Mouse (Mus musculus): Measurements from ENCODE around the gene Sema3c.
A peak's percentile ranks its signal among the peaks of the same experiment; 100 is the strongest.

Gene Sema3c

DNA sequence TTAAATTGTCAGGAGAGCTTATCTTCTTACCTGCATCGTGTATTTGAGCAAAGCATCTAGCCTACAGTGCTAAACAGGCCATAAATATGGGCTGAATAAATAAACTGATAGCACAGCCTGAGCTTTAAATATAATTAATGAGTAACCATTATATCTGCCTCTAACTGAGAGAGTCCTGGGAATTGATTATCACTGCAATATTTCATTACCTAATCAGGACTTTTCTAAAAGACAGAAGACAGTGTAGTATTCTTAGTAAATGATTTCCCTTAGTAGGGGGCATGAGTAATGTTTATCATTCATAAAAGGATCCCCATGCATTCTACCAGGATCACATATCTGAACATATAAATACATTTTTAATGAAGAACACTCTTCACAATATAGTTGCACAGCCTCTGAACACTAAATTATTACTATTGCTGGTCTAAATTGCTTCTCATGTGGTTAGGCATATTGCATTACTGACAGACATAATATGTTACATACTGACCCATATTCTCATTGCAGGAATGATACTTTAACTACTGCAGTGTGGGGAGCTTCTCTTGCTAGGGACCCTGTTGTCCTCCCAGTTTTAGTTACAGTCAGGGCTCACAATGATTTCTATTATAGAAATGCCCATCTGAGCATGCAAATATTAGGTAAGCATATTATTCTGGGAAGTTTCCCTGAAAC lies 74.9 kb downstream of the Sema3c start:
- no peak for DNase-seq (ENCODE audit: low read depth)

DNA sequence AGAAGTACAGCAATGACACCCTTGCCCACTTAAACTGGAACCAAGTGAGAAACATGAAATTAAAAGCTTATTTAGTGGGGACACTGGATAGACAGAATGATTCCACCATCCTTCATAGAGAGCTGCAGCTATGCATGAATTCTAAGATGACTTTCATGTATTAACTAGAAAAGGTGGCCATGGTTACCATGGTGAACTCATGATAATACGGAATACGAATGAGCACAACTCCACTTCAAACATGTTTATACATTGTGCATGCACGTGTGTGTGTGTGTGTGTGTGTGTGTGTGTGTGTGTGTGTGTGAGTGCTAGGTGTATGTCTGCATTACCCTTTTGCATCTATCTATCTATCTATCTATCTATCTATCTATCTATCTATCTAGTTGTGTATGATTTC lies 87.1 kb downstream of the Sema3c start:
- DNase-seq (ENCODE audit: low read depth): no peak

DNA sequence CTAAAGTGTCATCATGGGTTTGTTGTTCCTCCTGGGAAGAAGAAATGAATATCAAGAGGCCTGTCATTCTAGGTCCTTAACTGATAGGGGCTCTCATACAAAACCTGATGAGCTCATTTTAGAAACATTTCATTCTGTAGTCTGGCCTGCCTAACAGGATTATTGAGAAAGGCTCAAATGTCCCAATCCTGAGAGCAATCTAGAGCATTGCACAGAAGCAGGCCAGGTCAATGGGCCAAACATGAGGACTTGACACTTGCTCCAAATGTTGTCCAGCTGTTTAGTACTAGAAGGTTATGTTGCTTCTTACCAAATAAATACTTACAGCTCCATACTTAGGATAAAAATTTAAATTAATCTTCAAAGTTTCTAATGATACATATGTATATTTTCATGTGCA lies 97.3 kb downstream of the Sema3c start:
- DNase-seq (ENCODE audit: low read depth): no peak

DNA sequence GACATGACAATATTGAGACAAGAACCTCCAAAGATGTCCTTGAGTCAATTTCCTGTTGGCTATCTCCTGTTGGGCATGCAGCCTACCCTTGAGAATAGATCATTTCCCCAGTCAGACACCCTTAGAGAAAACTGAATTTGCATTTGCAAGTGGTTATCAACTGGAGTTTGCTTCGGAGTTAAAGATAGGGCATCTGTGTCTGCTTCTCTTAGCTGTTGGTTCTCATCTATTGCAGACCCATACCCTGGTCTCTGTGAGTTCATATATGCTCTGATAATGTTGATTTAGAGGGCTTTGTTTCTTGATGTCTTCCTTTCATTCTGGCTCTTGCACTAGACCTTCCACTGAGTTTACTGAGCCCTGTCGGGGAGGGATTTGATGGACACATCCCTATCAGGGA lies 106.8 kb downstream of the Sema3c start:
- DNase-seq (ENCODE audit: low read depth): no peak

DNA sequence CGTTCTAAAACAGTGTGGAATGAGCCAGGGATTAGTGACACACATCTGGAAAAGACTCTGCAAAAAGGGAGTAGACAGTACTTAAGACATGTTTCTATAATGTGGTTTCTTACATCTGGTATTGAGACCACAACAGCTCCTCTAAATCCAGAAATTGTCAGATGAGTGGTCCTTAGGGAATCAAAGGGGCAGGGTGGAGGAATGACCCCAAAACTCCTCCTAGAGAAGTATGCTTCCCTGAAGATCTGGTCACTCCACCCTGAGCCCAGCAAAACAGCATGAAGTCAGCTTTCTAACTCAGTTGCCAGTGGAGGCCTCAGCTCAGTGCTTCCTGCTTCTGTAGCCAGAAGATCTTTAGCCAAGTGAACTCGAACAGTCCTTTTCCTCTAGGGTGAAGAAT lies 115.0 kb downstream of the Sema3c start:
- DNase-seq (ENCODE audit: low read depth): peak; percentile 19

DNA sequence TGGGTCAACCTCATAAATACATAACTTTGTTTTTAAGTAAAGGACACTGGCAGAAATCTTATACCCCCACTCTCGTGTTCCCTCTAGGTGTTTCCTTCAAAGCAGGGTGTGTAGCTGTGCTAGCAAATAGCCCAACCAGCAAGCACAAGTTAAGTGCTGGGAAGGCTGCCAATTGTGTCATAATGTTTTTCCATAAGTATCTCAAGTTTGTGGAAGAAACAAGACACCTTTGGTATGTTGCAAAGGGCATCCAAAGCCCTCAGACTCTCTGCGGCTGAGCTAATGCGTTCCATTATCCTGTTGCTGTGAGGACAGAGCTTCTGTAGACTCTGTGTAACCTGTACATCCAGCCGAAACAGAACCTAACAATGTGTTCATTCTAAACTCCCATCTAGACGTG lies 115.5 kb downstream of the Sema3c start:
- DNase-seq (ENCODE audit: low read depth): peak; percentile 31

DNA sequence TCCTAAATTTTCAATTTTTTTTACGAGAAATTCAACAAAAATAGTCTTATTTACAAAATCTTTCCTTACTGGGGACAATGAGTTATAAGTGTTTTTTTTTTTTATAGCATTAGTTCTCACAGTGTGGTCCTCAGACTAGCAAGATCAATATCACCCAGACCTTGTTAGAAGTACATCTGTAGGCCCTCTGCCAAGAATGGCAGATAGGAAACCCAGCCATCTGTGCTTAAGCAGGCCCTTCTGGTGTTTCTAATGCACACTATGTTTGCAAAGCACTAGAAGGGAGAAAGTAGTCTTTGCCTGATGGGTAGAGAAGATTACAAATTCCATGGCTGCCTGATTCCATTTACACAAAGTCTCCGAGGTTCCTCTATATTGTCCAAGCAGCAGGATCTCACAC lies 121.3 kb downstream of the Sema3c start:
- DNase-seq (ENCODE audit: low read depth): no peak

DNA sequence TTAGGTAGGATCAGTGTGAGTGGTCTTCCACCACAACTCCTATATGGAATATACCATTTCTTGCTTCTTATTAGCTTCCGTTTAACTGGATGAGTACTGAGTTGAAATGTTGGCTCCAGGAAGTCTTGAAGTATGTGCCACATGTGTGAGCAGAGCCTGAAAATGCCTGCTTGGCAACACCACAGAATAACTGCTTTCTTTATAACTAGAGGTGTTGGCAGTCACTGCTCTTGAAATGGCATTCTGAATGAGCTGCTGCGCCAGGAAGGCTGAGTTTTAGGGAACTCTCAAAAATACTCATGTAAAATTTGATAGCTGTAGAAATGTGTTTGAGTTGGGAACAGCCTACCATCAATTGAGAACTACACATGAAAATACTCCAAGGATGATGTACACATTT lies 124.8 kb downstream of the Sema3c start:
- no peak for DNase-seq (ENCODE audit: low read depth)

DNA sequence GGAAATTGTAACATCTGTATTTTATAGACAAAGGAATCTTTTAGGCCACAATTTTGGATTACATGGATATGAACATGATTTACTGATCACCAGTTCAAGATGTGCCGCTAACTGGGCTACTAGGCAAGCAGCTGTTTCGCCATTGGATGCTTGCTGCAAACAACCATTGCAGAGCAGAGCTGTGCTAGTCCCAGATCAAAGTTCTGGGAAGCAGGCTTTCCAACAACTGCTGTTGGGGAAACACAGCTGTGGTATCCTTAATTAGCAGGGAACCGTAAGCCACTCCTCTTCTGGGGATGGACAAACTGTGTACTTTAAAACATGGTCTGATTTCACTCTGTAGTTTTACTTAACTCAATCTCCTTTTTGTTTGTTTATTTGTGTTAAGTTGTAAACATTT lies 130.1 kb downstream of the Sema3c start:
- DNase-seq (ENCODE audit: low read depth): no peak

DNA sequence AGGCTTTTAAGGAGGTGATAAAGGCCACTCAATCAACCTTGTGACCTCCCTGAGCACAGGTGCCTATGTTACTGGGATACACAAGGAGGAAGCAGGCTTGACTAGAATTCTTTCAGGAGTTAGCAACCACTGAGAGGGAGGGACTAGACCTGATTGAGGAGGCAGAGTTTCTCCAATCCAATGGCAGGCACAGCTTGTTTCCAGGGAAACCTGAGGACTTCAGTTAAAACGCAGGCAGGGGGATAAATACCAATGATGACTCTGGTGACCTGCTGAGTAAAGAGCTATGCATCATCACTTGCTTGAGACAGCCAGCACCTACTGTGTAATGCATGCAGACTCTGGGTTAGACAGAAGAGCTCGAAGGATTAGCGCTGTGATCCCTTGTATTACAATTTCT lies 133.0 kb downstream of the Sema3c start:
- no peak for DNase-seq (ENCODE audit: low read depth)

DNA sequence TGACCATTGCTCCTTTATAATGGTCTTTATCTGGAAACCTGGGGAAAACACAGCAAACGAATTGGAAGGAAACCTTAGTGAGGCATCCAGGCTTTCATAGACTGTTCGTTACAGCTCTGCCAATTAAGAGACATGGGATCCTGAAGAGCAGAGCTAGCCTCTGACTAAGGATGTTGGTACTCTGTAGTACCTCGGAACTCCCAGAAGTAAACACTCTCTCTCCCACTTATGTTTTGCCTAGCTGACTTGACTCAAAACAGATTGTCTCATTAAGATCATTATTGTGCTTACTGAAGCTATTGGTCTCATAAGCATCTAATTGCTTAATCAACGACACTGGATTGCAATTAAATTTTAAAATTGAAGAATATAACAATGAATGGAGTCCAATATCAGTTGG lies 138.3 kb downstream of the Sema3c start:
- DNase-seq (ENCODE audit: low read depth): no peak

DNA sequence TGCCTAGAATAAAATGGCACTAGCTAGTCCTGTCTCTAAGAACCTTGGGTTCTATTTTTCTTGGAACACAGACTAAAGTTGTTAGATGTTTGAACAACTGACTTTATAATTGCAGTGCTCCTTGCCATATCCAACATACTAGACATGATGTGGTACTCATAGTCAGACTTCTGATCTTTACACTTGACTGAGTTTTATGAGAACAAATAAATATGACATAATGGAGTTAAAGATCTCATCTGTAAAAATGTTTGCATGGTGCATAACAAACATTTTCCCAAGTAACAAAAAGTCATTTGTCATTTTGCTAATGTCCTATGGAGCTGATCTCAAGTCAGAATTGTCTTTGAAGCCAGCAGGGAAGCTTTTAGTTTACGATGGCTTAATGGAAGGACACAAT lies 141.1 kb downstream of the Sema3c start:
- DNase-seq (ENCODE audit: low read depth): no peak

DNA sequence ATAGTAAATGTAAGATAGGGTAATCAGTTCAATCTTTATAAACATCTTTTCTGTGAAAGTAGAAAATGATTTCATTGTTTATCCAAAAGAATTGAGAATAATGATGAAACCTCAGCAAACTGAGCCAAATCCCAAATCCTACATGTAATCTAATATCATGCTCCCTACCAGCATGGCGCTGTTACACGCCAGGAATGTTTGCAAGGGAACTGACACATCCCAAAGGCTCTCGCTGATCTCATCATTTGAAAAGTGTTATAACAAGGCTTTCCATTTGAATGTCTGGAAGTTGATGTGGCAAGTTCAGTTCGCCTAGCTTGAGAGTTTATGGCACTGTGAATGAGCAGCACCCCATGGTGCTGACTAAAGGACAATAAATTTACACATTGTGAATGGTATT lies 145.9 kb downstream of the Sema3c start:
- peak; percentile 14 for DNase-seq (ENCODE audit: low read depth)

DNA sequence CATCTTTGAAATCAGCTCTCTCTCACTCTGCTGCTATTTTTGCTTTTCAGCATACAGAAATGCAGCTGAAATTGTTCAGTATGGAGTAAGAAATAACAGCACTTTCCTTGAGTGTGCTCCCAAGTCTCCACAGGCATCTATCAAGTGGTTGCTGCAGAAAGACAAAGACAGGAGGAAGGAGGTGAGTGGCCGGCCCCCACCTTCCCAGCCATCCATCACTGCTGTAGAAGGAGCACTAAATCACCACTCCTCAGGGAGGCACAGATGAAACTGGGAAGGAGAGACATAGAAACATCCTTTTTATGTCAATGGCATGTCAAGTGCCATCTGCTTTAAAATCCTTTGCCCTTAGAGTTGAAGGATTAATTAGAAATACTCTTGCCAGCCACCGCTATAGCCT lies 149.9 kb downstream of the Sema3c start:
- DNase-seq (ENCODE audit: low read depth): no peak

DNA sequence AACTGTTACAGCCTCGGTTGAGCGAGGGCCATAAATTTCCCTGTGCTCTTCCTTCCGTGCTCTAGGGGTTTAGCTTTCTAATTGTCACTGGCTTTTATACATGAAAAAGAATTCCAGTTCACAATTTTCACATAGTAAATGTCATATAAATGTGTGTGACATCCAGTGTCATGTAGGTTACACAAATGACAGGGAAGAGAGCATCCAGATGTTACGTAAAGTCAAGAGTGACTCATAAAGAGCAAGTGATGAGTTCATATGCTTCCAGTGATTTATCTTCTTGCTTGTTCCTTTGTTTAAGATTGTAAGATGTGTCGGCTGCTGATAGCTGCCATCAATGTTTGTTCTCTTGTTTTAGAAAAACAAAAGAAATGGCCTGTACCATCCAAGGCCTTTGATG lies 154.0 kb downstream of the Sema3c start:
- DNase-seq (ENCODE audit: low read depth): no peak

DNA sequence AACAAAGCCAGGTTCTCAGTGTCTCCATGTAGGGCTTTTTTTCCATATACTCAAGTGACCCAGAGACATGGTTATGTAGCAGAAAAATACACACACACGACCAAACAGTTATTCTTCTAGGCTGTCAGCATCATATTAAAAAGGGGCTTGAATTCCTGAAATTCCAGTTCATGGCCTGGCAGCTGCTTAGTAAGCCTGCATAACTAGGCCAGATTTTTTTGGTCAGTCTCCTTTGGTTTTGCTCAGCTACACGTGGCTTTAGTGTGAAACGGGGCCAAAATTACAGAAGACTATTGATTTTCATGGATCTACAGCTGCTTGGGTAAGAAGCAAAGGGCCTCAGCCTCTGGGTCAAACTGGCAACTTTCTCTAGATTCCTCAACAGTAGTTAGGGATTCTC lies 165.7 kb downstream of the Sema3c start:
- peak; percentile 67 for DNase-seq (ENCODE audit: low read depth)

DNA sequence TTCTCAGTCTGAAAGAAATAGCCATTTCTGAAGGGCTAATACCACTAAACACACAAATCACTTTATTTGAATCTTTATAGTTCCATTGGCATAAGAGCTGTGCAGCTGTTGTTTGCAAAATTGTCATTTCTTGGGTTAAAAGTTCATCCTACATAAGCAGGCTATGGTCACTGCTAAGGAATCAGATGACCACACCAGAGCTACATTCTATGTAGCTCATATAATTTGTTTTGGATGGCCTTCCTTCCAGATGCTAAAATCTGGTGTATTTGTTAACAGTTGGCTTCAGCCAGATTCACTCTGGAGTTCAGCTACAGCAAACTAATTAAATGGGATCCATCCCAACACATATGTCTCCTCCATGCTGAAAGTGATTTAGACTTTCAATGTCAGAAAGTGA lies 172.4 kb downstream of the Sema3c start:
- DNase-seq (ENCODE audit: low read depth): no peak

DNA sequence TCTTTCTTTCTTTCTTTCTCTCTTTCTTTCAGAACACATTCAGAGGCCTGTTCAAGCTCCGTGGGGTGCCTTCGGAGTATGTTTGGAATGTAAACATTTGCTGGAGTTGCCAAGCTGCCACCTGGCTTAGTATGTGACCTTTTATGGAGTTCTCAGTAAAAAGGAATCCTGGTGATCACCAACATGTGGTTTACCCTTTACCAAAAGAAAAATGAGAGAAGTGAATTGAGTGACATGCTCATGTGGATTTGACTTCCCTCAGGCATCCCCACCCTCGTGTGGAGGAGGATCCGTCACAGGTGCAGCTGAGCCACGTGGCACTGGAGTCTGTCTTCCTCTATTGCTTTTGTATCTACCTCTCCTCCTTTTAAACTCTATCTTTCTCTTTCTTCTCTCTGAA lies 173.1 kb downstream of the Sema3c start:
- DNase-seq (ENCODE audit: low read depth): no peak

DNA sequence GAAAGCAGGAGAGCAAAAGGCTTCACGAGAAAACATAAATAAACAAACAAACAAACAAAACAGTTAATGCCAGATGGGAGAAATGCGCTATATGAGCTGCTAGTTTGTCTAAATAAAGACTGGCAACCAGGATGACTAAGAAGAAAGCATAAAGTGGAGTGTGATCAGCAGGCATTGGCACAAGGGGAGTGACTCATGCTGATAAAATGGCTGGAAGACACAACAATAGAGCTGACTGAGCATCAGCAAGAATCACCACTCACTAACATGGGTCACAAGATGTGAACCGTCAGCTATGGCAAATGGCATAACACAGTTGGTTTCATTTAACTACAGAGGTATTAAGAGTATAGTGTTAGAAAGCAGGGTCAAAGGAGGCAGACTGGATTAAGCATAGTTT lies 174.2 kb downstream of the Sema3c start:
- no peak for DNase-seq (ENCODE audit: low read depth)

DNA sequence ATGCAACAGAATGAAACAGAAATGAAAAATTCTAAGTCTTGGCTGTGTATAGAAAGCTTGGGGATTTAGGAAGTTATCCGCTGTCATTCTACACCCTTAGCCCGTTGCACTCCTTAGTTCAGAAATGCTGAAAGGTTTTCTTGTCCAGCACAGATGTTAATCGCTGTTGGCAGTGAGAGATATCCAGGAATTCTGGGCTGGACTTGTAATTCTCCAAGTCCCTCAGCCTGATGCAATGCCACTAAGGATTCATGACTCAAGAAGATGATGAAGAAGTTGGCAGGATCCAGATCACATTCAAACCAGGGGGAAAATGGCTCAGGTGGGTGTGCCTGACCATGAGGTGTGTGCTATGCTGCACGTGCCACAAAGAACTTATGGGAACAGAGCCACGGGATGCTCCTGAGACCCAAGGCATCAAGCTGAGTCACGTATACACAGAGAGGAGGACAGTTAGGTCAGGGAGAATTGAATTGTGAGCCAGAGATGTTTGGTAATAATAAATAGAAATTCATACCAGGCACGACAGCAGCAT lies 179.5 kb downstream of the Sema3c start:
- peak; percentile 46 for DNase-seq (ENCODE audit: low read depth)

DNA sequence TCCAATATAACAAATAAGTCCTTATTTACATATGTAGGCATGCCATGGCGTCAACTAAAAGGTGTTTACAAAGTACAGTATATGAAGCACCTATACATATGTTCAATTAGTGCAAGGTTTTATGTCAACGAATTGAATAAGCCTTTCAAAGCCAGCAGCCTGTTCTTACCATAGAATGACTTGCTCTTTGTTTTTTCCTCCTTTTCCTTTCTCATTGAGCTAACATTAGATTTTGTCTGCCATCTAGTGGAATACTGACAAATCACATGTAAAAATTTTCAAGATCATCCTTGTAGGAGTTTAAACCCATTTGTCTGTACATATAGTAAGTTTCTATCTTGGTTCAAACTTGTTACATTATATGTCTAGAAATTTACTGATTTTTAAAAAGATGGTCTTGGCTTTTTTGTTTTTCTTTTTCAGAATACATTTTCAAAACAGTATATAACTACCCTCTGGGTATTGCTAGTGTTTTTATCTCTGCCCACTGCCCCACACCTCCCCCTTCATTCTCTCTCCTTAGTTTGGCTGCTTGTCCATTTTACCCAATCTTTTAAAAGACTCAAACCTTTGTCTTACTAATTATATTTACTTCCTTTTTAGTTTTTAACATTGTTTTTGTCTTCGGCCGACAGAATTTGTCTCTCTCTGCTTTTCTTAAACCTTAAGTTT lies 192.1 kb downstream of the Sema3c start:
- DNase-seq (ENCODE audit: low read depth): no peak

DNA sequence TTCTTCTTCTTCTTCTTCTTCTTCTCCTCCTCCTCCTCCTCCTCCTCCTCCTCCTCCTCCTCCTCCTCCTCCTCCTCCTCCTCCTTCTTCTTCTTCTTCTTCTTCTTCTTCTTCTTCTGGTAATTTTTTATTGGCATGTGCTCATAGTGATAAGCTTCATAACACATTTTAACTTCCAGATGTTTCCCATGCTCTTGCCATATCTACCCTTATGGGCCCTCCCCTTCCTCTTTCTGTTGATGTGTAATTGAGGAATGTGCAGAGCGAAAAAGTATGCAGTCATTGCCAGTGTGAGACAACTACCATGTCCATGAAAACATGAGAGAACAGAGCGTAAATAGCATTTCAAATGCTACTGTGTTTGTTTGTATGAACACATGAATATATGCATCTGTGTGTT lies 196.2 kb downstream of the Sema3c start:
- no peak for DNase-seq (ENCODE audit: low read depth)

DNA sequence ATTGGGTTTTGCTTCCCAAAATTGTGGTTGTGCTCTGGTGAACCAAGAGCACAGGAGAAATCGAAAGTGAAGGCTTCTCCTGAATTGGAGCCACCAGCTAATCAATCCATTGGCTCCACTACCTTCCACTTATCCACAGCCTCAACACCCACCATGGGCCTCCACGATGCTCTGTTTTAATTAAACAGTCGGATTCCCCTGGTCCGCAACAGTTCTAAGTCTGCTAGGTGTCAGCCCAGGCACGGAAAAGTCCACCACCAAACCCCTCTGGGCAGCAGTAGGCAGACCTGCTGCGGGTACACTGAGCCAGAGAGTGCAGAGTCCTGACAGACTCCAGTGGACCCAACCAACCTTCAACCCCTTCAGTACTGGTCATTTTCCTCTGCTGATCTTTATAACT lies 202.5 kb downstream of the Sema3c start:
- DNase-seq (ENCODE audit: low read depth): peak; percentile 27

Measured in fibroblast of lung, adult 2 months (primary cell).